Mouse (Mus musculus): ENCODE results near the gene Bclaf3. TPM values are rescaled to one million over a fixed set of nuclear protein-coding genes. Genes with fewer than 3 reads are reported as not detected.
"Not testable (repeated sequence)": the region's sequence is repeated elsewhere in the genome, so short reads cannot be mapped to it uniquely, and the experiment has no call there.

The Bclaf3 gene
- 11.9 TPM for polyA plus RNA-seq (2021)

DNA sequence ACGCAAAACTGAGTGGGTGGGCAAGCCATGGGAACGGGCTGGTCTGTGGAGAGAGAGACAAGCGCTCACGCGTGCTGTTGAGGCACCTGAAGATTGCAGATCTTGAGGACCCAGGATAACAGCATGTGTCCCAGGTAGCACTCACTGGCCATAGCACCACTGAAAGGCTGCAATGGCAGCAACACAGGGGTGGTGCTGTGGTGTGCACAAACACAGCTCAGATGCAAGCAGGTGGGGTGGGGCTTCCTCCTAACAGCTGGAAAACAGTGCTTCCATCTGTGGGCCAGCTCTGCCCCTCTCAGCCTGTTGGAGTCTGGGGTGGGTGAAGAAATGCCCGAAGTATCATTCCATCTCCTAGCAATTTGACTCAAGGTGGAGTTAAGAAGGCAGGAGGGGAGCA, at the start of gene Bclaf3:
Bclaf3 (plus strand) TSS at position 301 of the 400 bp plus-strand sequence.
- ChIA-PET POLR2A (no interaction called here), CTCF (no interaction called here)
- in situ Hi-C loops (cut with MboI; ENCODE audit: low pct_unique_long_range_greater_than_20kb), result no loop called here
- no peak for ATAC-seq
- peaks cover 4% of the 10 kb centered on the region for H3K27me3 ChIP-seq
- no peak for TF ChIP-seq CTCF (IDR thresholded peaks at IDR 0.05)
- no peak for DNase-seq (ENCODE audit: low read depth, low spot score)

- in situ Hi-C loops (cut with MboI; ENCODE audit: low pct_unique_long_range_greater_than_20kb); DNase-seq (ENCODE audit: low read depth, low spot score); POLR2A ChIA-PET; CTCF ChIA-PET; ATAC-seq: not testable (repeated sequence)
- H3K27me3 ChIP-seq, result peaks cover 21% of the 10 kb centered on the region
Observed at GRCm38 (mm10) chrX:159478243-159478940, 48.1 kb upstream of the Bclaf3 start.

- peaks cover 37% of the 10 kb centered on the region for H3K27me3 ChIP-seq
- in situ Hi-C loops (cut with MboI; ENCODE audit: low pct_unique_long_range_greater_than_20kb), result no loop called here
- POLR2A ChIA-PET, result no interaction called here
- CTCF ChIA-PET, result no interaction called here
- DNase-seq (ENCODE audit: low read depth, low spot score) (no peak), ATAC-seq (no peak)
- peak; percentile 55 for TF ChIP-seq CTCF (IDR thresholded peaks at IDR 0.05)
Observed at GRCm38 (mm10) chrX:159484247-159484646, 42.2 kb upstream of the Bclaf3 start.

DNA sequence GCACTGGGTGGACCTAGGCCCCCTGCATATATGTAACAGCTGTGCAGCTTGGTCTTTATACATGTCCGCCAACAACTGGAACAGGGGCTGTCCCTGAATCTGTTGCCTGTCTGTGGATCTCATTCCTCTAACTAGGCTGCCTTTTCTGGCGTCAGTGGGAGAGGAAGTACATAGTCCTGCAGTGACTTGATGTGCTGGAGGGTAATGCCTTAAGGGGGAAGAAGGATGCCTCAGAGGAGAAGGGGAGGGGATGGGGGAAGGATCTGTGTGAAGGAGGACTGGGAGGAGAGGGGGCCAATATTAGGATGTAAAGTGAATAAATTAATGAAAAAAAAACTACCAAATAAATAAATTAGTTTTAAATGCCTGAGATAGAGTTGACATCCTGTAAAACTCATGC, 23.3 kb upstream of the Bclaf3 start:
- no peak for TF ChIP-seq CTCF (IDR thresholded peaks at IDR 0.05)
- H3K27me3 ChIP-seq, result peaks cover 9% of the 10 kb centered on the region
- ChIA-PET POLR2A (interaction anchor here (0.7 kb wide), 1 partner anchor 11 kb away, joined by 3 read pairs; no protein-coding TSS in a partner anchor), CTCF (no interaction called here)
- DNase-seq (ENCODE audit: low read depth, low spot score) (no peak), ATAC-seq (no peak)
- in situ Hi-C loops (cut with MboI; ENCODE audit: low pct_unique_long_range_greater_than_20kb), result no loop called here

DNA sequence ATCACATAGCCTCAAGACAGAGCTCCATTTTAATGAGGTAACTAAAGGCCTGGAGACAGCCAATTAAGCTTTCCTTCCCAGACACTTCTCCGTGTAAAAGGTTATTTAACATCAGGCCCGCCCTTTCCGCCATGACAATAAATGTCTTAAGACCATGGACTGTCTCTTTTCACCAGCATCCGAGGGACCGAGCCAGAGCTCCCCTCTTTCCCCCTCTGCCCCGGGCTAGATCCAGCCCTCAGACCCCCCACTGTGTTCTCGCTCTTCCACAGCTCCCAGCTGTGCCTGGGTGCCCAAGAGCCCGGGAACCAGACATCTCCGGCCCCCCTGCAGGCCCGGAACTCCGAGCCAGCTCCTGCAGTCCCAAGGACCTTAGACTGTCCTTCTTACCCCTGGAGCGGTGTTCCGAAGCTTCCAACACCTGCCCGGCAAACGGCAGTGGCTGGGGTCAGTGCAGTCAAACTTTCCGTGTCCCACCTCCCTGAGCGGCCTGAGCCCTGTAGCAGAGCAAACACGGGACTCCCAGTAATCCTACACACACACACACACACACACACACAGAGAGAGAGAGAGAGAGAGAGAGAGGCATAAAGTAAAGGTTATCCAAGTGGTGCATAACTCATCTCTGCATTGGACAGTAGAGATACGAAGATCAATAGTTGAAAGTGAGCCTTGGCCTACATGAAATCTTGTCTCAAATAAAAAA, 18.0 kb upstream of the Bclaf3 start:
- no peak for DNase-seq (ENCODE audit: low read depth, low spot score)
- no peaks in the 10 kb centered on the region for H3K27me3 ChIP-seq
- TF ChIP-seq CTCF (IDR thresholded peaks at IDR 0.05), result no peak
- CTCF ChIA-PET, result interaction anchor here (0.7 kb wide), 1 partner anchor 10 kb away, joined by 4 read pairs; no protein-coding TSS in a partner anchor
- in situ Hi-C loops (cut with MboI; ENCODE audit: low pct_unique_long_range_greater_than_20kb), result no loop called here
- no peak for ATAC-seq
- POLR2A ChIA-PET, result interaction anchor here (0.6 kb wide), 1 partner anchor 13 kb away, joined by 3 read pairs; no protein-coding TSS in a partner anchor

GRCm38 (mm10) chrX:159509042-159509441, 17.4 kb upstream of the Bclaf3 start:
- DNase-seq (ENCODE audit: low read depth, low spot score) (no peak), ATAC-seq (no peak)
- in situ Hi-C loops (cut with MboI; ENCODE audit: low pct_unique_long_range_greater_than_20kb), result no loop called here
- H3K27me3 ChIP-seq, result no peaks in the 10 kb centered on the region
- ChIA-PET CTCF (no interaction called here), POLR2A (no interaction called here)
- no peak for TF ChIP-seq CTCF (IDR thresholded peaks at IDR 0.05)

DNA sequence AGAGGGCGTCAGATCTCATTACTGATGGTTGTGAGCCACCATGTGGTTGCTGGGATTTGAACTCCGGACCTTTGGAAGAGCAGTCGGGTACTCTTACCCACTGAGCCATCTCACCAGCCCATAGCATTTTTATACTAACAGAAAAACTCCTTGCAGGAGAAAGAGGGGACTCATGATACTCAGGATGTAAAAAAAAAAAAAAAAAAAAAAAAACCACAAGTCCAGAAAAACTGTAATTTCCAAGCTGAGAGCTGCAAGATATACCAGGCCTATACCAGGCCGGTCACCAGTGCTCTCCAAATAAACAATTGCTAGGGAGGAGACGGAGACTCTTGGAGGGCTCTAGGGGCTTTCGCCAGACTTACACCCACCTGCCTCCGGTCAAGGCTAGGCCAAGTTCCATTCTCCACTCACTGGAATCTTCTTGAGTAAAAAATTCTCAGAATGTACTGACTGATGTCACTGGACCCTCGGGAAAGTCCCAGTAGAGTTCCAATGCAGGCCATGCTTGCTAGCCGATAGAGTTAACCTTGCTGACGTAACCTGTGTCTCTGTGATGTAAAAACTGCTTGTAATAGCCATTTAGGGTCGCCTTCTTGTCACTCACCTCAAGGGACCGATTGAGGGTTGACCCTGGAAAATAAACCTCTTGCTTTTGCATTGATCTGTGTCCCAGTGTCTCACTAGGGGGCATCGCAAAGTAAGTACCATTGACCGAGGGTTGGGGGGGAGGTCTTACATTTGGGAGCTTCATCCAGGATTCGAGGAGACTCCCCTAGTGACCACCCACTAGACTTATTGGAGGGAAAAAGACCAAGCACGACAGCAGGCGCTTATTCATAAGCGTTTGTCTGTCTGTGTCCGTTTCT, 16.4 kb upstream of the Bclaf3 start:
- POLR2A ChIA-PET, result no interaction called here
- CTCF ChIA-PET, result no interaction called here
- no peak for TF ChIP-seq CTCF (IDR thresholded peaks at IDR 0.05)
- ATAC-seq (no peak), DNase-seq (ENCODE audit: low read depth, low spot score) (no peak)
- no peaks in the 10 kb centered on the region for H3K27me3 ChIP-seq
- in situ Hi-C loops (cut with MboI; ENCODE audit: low pct_unique_long_range_greater_than_20kb), result no loop called here

- ChIA-PET CTCF (no interaction called here), POLR2A (no interaction called here)
- in situ Hi-C loops (cut with MboI; ENCODE audit: low pct_unique_long_range_greater_than_20kb), result no loop called here
- ATAC-seq (no peak), DNase-seq (ENCODE audit: low read depth, low spot score) (no peak)
- H3K27me3 ChIP-seq, result no peaks in the 10 kb centered on the region
- no peak for TF ChIP-seq CTCF (IDR thresholded peaks at IDR 0.05)
Observed at GRCm38 (mm10) chrX:159510716-159511051, 15.8 kb upstream of the Bclaf3 start.

- in situ Hi-C loops (cut with MboI; ENCODE audit: low pct_unique_long_range_greater_than_20kb), result no loop called here
- ChIA-PET POLR2A (no interaction called here), CTCF (no interaction called here)
- no peak for ATAC-seq
- TF ChIP-seq CTCF (IDR thresholded peaks at IDR 0.05), result no peak
- no peak for DNase-seq (ENCODE audit: low read depth, low spot score)
- H3K27me3 ChIP-seq, result no peaks in the 10 kb centered on the region
Observed at GRCm38 (mm10) chrX:159515599-159515998, 10.9 kb upstream of the Bclaf3 start.

DNA sequence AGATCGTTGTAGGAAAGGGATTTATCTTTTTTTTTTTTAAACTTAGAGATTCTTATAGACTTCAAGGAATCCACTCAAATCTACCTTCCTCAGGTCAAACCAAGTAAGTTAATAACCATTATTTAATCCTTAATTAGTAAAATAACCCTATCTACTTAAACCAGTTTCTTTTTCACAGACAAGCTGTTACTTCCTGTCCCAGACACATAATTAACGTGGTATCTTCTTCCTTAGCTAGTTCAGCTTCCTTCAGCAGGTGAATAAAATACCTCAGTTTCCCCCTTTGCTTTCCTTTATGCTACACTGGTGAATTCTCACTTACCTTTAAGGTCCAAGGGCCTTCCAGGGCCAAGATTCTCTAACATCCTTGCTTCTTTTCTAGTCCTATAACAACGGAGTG, 4.7 kb upstream of the Bclaf3 start:
- ATAC-seq, result no peak
- CTCF ChIA-PET, result no interaction called here
- H3K27me3 ChIP-seq, result peaks cover 4% of the 10 kb centered on the region
- DNase-seq (ENCODE audit: low read depth, low spot score), result no peak
- in situ Hi-C loops (cut with MboI; ENCODE audit: low pct_unique_long_range_greater_than_20kb), result no loop called here
- POLR2A ChIA-PET, result interaction anchor here (0.7 kb wide), 1 partner anchor 14 kb away, joined by 3 read pairs; no protein-coding TSS in a partner anchor
- no peak for TF ChIP-seq CTCF (IDR thresholded peaks at IDR 0.05)

DNA sequence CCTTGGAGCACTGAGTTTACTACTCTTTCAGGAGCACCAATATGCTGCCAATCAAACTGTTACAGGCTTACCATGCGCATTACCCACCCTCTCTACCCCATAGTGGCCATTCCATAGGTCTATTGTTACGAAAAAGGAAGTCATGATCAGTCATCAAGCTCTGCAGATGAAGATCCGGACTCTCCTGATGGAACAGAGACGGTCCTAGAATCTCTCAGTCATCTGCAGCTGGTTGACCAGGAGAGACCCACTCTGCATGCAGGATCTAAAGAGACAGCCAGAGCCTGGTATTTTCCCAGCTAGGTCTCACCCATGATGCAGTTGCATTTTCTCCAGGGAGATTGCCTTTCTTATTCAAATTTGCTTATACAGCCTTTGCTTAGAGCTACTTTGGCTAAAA, 3.8 kb upstream of the Bclaf3 start:
- ATAC-seq, result no peak
- POLR2A ChIA-PET, result no interaction called here
- in situ Hi-C loops (cut with MboI; ENCODE audit: low pct_unique_long_range_greater_than_20kb), result no loop called here

More for the DNA sequence above, 3.8 kb upstream of the Bclaf3 start:
- CTCF ChIA-PET, result no interaction called here
- no peak for DNase-seq (ENCODE audit: low read depth, low spot score)
- no peak for TF ChIP-seq CTCF (IDR thresholded peaks at IDR 0.05)
- peaks cover 4% of the 10 kb centered on the region for H3K27me3 ChIP-seq
